Mouse (Mus musculus) spleen, adult 2 months (tissue): ENCODE measurements around the gene Ssc4d.

Experiments
- CTCF ChIP-seq: fragments of 200-500 bp; IDR thresholded peaks from 2 replicates; pipeline ENCODE4 v1.5.1; 2011; ENCODE audit warnings: mild to moderate bottlenecking, inconsistent platforms; ENCODE audit not compliant: insufficient read depth, insufficient read length, insufficient replicate concordance; ENCODE audit errors: extremely low read depth
- POLR2A ChIP-seq: fragments of 200-500 bp; IDR thresholded peaks from 2 replicates; pipeline ENCODE4 v1.6.1; 2011; ENCODE audit warnings: low read depth, low read length, inconsistent platforms

DNA sequence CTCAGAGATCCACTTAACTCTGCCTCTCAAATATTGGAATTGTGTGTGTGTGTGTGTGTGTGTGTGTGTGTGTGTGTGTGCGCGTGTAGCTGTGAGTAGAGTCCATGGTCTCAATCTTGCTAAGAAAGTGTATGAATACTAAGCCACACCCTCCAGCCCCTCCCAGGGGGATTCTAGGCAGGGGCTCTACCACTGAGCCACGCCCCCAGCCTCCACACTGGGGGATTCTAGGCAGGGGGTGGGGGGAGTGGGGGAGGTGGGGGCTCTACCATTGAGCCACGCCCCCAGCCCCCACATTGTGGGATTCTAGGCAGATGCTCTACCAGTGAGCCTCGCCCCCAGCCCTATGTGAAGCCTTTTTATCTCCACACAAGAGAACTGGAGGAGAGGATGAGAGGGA, 27.7 kb downstream of the Ssc4d start:
- TF ChIP-seq POLR2A (no peak), CTCF (no peak)
